Mouse (Mus musculus) right cerebral cortex, postnatal 4 days (tissue): Measurements from ENCODE around the gene Hcn2.

Experiments used
- DNase-seq: peaks from one replicate; pipeline ENCODE4 v3.0.0-alpha.2; 2022

Gene Hcn2

GRCm38 (mm10) chr10:79779784-79780663 lies 63.6 kb downstream of the Hcn2 start:
- peak; percentile 98 for DNase-seq

- peak; percentile 65 for DNase-seq
Measured at GRCm38 (mm10) chr10:79780664-79781015, 64.2 kb downstream of the Hcn2 start.

GRCm38 (mm10) chr10:79781139-79781538 lies 64.7 kb downstream of the Hcn2 start:
- no peak for DNase-seq

- no peak for DNase-seq
Measured at GRCm38 (mm10) chr10:79781956-79782355, 65.5 kb downstream of the Hcn2 start.

GRCm38 (mm10) chr10:79783050-79783449 lies 66.6 kb downstream of the Hcn2 start:
- DNase-seq = no peak

GRCm38 (mm10) chr10:79783920-79784800 lies 67.7 kb downstream of the Hcn2 start:
- peak; percentile 66 for DNase-seq
